22 mouse cellular contexts compared by ENCODE assay signal in genomic region chr12:117162180-117162579, GRCm38 (mm10).
DNase-seq lines count a peak whose midpoint lies in the region; ATAC-seq and TF ChIP-seq lines count a peak whose summit lies in the region.
"Had no signal": no experiment of that assay in that cellular context is flagged by ENCODE, and none has a peak within 500 bp of the region (broad histone marks: within the 10 kb centered on the region; RNA-seq: fewer than 3 reads in every experiment).

No protein-coding gene starts in this region.

- no peak for ATAC-seq in hindbrain, embryonic 14.5 days (ENCODE audit: low FRiP score)
- no peak for ATAC-seq in hindbrain, embryonic 16.5 days
- peak; percentile 36 for ATAC-seq in common myeloid progenitor, adult 5-6 weeks (replicated peaks; ENCODE audit: low read depth, poor library complexity, severe bottlenecking)
- ATAC-seq in midbrain, embryonic 16.5 days = no peak
- ATAC-seq: forebrain, postnatal 0 days had no signal

- H3K27ac ChIP-seq in hindbrain, embryonic 14.5 days = 0 out of 2 replicates have a peak overlapping the region, but pooled peaks have one; percentile 16
- no peak overlapping the region for H3K27ac ChIP-seq in hindbrain, embryonic 16.5 days (ENCODE audit: low read depth, low read length)
- no peak overlapping the region for H3K27ac ChIP-seq in CH12.LX (ENCODE audit: insufficient read depth, low read depth)
- H3K27ac ChIP-seq in midbrain, embryonic 16.5 days (ENCODE audit: low read length) = 0 out of 2 replicates have a peak overlapping the region, but pooled peaks have one; percentile 43
- no peak overlapping the region for H3K27ac ChIP-seq in kidney, adult 2 months (ENCODE audit: insufficient read depth, low read depth, low read length)
- H3K27ac ChIP-seq: heart, embryonic 13.5 days had no signal

- no peak overlapping the region for H3K4me2 ChIP-seq in hindbrain, embryonic 14.5 days (replicated peaks)
- no peak overlapping the region for H3K4me2 ChIP-seq in hindbrain, embryonic 16.5 days (ENCODE audit: low read length)
- H3K4me2 ChIP-seq in CH12.LX (ENCODE audit: insufficient read depth, low read depth, poor library complexity, severe bottlenecking) = peak overlapping the region; percentile 36; the same call in 1 of the 2 replicates
- H3K4me2 ChIP-seq in midbrain, embryonic 16.5 days (ENCODE audit: low read length) = no peak overlapping the region; the same call in 1 of the 2 replicates
- H3K4me2 ChIP-seq: heart, embryonic 13.5 days; liver, embryonic 11.5 days had no signal

- H3K79me2 ChIP-seq in CH12.LX (replicated peaks; ENCODE audit: control insufficient read depth, extremely low read depth, insufficient read depth, poor library complexity, severe bottlenecking) = no peaks in the 10 kb centered on the region

- peaks cover 46% of the 10 kb centered on the region for H3K4me1 ChIP-seq in hindbrain, embryonic 14.5 days (replicated peaks; ENCODE audit: control insufficient read depth, insufficient read depth, low read length)
- H3K4me1 ChIP-seq in hindbrain, embryonic 16.5 days (ENCODE audit: control insufficient read depth, insufficient read depth, low read depth, low read length) = peaks cover 23% of the 10 kb centered on the region
- H3K4me1 ChIP-seq in CH12.LX (ENCODE audit: control insufficient read depth in 1 of 2, insufficient read depth in 2 of 2) = peaks cover 0 to 5% of the 10 kb centered on the region in 2 experiments; a peak in 2 of 4 replicates
- H3K4me1 ChIP-seq in midbrain, embryonic 16.5 days (ENCODE audit: control insufficient read depth, insufficient read depth, low read length) = peaks cover 88% of the 10 kb centered on the region
- no peaks in the 10 kb centered on the region for H3K4me1 ChIP-seq in kidney, adult 2 months (ENCODE audit: control insufficient read depth, insufficient read depth, low read length)

- no peak for TF ChIP-seq POLR2A in CH12.LX (IDR thresholded peaks at IDR 0.05; ENCODE audit: low read depth, low read length)
- TF ChIP-seq POLR2A in kidney, adult 2 months (IDR thresholded peaks at IDR 0.05; ENCODE audit: low read depth, low read length) = no peak

- no peak for TF ChIP-seq EP300 in CH12.LX (IDR thresholded peaks at IDR 0.05; ENCODE audit: low read length)

- no peak overlapping the region for H3K4me3 ChIP-seq in hindbrain, embryonic 14.5 days (replicated peaks; ENCODE audit: low read length)
- H3K4me3 ChIP-seq in hindbrain, embryonic 16.5 days (ENCODE audit: low read length) = no peak overlapping the region
- H3K4me3 ChIP-seq in CH12.LX (replicated peaks in 1 of 3; ENCODE audit: low read depth in 2 of 3, low read length in 2 of 3, poor library complexity in 1 of 3) = no peak overlapping the region
- H3K4me3 ChIP-seq in midbrain, embryonic 16.5 days (ENCODE audit: low read depth, low read length) = no peak overlapping the region
- no peak overlapping the region for H3K4me3 ChIP-seq in kidney, adult 2 months (ENCODE audit: insufficient read depth, low read depth, low read length)
- H3K4me3 ChIP-seq: erythroblast, embryonic 14.5 days; heart, embryonic 13.5 days had no signal

- in situ Hi-C loops in CH12.LX (cut with MboI; ENCODE audit: low pct_ligation_motif_present, low pct_unique_long_range_greater_than_20kb, low sequenced_read_pairs) = no loop called here

- no peaks in the 10 kb centered on the region for H3K27me3 ChIP-seq in hindbrain, embryonic 14.5 days (ENCODE audit: control insufficient read depth, insufficient read depth, low read length)
- 0 out of 2 replicates have a peak, but pooled peaks cover 3% of the 10 kb centered on the region for H3K27me3 ChIP-seq in hindbrain, embryonic 16.5 days (replicated peaks; ENCODE audit: control insufficient read depth, insufficient read depth, low read length)
- no peaks in the 10 kb centered on the region for H3K27me3 ChIP-seq in CH12.LX (replicated peaks)
- no peaks in the 10 kb centered on the region for H3K27me3 ChIP-seq in midbrain, embryonic 16.5 days (ENCODE audit: control insufficient read depth, insufficient read depth, low read depth, low read length)
- 0 out of 2 replicates have a peak, but pooled peaks cover 1% of the 10 kb centered on the region for H3K27me3 ChIP-seq in kidney, adult 2 months (replicated peaks; ENCODE audit: control insufficient read depth, insufficient read depth, low read length)

- dilution Hi-C loops in CH12.LX (cut with MboI; ENCODE audit: extremely low pct_ligation_motif_present, extremely low pct_unique_long_range_greater_than_20kb, low sequenced_read_pairs) = no loop called here

- H3K36me3 ChIP-seq in hindbrain, embryonic 14.5 days (replicated peaks; ENCODE audit: control insufficient read depth, insufficient read depth) = peaks cover 11% of the 10 kb centered on the region
- no peaks in the 10 kb centered on the region for H3K36me3 ChIP-seq in hindbrain, embryonic 16.5 days (ENCODE audit: control insufficient read depth, insufficient read depth, low read length)
- no peaks in the 10 kb centered on the region for H3K36me3 ChIP-seq in CH12.LX (replicated peaks in 1 of 2; ENCODE audit: control insufficient read depth in 1 of 2, insufficient read depth in 1 of 2, low read length in 1 of 2)
- H3K36me3 ChIP-seq in midbrain, embryonic 16.5 days (ENCODE audit: control insufficient read depth, insufficient read depth, low read length) = 0 out of 2 replicates have a peak, but pooled peaks cover 3% of the 10 kb centered on the region
- H3K36me3 ChIP-seq in kidney, adult 2 months (ENCODE audit: control insufficient read depth, insufficient read depth, low read length) = no peaks in the 10 kb centered on the region
- H3K36me3 ChIP-seq: G1E; heart, embryonic 13.5 days had no signal

- no peak for DNase-seq in hindbrain, embryonic 14.5 days (ENCODE audit: low spot score)
- no peak for DNase-seq in CH12.LX (ENCODE audit: extremely low read depth)
- no peak for DNase-seq in kidney, adult 2 months
- DNase-seq in left cerebral cortex, adult 8-10 months (ENCODE audit: low spot score in 2 of 2) = no peak
- DNase-seq: adrenal gland, postnatal 25 days; cerebellum, adult 18-20 months; cerebellum, postnatal 36 days; forebrain, postnatal 0 days; heart, adult 18-20 months; kidney, adult 18-20 months; kidney, postnatal 14 days; lung, adult 18-20 months; lung, postnatal 14 days; retina, postnatal 1 day; thymus, adult 2 months had no signal

- no peaks in the 10 kb centered on the region for H3K9me3 ChIP-seq in hindbrain, embryonic 14.5 days (ENCODE audit: control insufficient read depth, low read length)
- H3K9me3 ChIP-seq in hindbrain, embryonic 16.5 days (ENCODE audit: control insufficient read depth, low read length) = no peaks in the 10 kb centered on the region
- no peaks in the 10 kb centered on the region for H3K9me3 ChIP-seq in CH12.LX (replicated peaks; ENCODE audit: low read length)
- H3K9me3 ChIP-seq in midbrain, embryonic 16.5 days (replicated peaks; ENCODE audit: control insufficient read depth, low read length, poor library complexity, severe bottlenecking) = no peaks in the 10 kb centered on the region
- H3K9me3 ChIP-seq: heart, embryonic 13.5 days had no signal

- H3K9ac ChIP-seq in hindbrain, embryonic 14.5 days = no peak overlapping the region
- H3K9ac ChIP-seq in hindbrain, embryonic 16.5 days (ENCODE audit: low read depth, low read length) = no peak overlapping the region
- no peak overlapping the region for H3K9ac ChIP-seq in CH12.LX (ENCODE audit: insufficient read depth, low read depth)
- H3K9ac ChIP-seq in midbrain, embryonic 16.5 days (ENCODE audit: low read depth, low read length) = no peak overlapping the region
- H3K9ac ChIP-seq: forebrain, postnatal 0 days; heart, embryonic 13.5 days had no signal

- no peak for TF ChIP-seq CTCF in CH12.LX (conservative IDR thresholded peaks at IDR 0.05 in 1 of 2, IDR thresholded peaks at IDR 0.05 in 1 of 2; ENCODE audit: low read depth in 2 of 2, low read length in 2 of 2)
- no peak for TF ChIP-seq CTCF in kidney, adult 2 months (conservative IDR thresholded peaks at IDR 0.05; ENCODE audit: insufficient read depth, insufficient read length, low read depth, low read length)

- 42% methylated on average over 3 of the region's 3 CpGs for WGBS in hindbrain, embryonic 14.5 days
- 50% methylated on average over 3 of the region's 3 CpGs for WGBS in hindbrain, embryonic 16.5 days
- WGBS in midbrain, embryonic 16.5 days = 40% methylated on average over 3 of the region's 3 CpGs
- 67% methylated on average over 3 of the region's 3 CpGs for WGBS in kidney, adult 2 months

- TF ChIP-seq RAD21 in CH12.LX (IDR thresholded peaks at IDR 0.05; ENCODE audit: low read depth, low read length) = no peak

TF ChIP-seq in CH12.LX, 34 proteins besides CTCF, POLR2A, EP300 and RAD21:
- TF ChIP-seq TBP (conservative IDR thresholded peaks at IDR 0.05; ENCODE audit: low read depth, low read length) = no peak

Comparison
In these comparisons a context has a peak if more than half of its experiments do, and no peak if none do; other contexts are left out.
1. H3K27ac ChIP-seq: peak in hindbrain, embryonic 14.5 days (single experiment) and midbrain, embryonic 16.5 days (single experiment); none in hindbrain, embryonic 16.5 days (single experiment), CH12.LX (single experiment) and kidney, adult 2 months (single experiment).